Mouse (Mus musculus): ENCODE data around the gene Caln1.

GRCm38 (mm10) chr5:130707755-130708154 lies 338.5 kb downstream of the Caln1 start:
- TF ChIP-seq EP300 (IDR thresholded peaks at IDR 0.05; ENCODE audit: low read depth) = no peak
- TF ChIP-seq CTCF (IDR thresholded peaks at IDR 0.05; ENCODE audit: low read depth) = no peak

All from liver, embryonic 14.5 days (tissue).